Mouse (Mus musculus) thymus, adult 2 months (tissue): ENCODE measurements at regions not wholly inside any gene's neighbourhood (a gene's known extent, or its start where the extent isn't known, plus 50 kb on each side); places are given as distances from the start of the nearest gene placed in this dataset.

ENCODE experiments used
- DNase-seq: peaks from one replicate; pipeline ENCODE4 v3.0.0; 2021
- H3K27ac ChIP-seq: fragments of 200-500 bp; 2 replicates; pipeline ENCODE4 v1.5.1; 2012; ENCODE audit warnings: low read length, control low read depth; ENCODE audit not compliant: control insufficient read depth, insufficient read depth
- H3K27me3 ChIP-seq: fragments of 200-500 bp; 2 replicates; pipeline ENCODE4 v1.6.1; 2012; ENCODE audit warnings: mild to moderate bottlenecking, low read length, moderate library complexity, mixed read lengths; ENCODE audit not compliant: control insufficient read depth, insufficient read depth
- H3K36me3 ChIP-seq: fragments of 200-500 bp; 2 replicates; pipeline ENCODE4 v1.6.1; 2012; ENCODE audit warnings: mild to moderate bottlenecking, low read length, moderate library complexity; ENCODE audit not compliant: control insufficient read depth, insufficient read depth
- H3K4me1 ChIP-seq: fragments of 200-500 bp; replicated peaks from 2 replicates; pipeline ENCODE4 v1.6.1; 2012; ENCODE audit warnings: low read length; ENCODE audit not compliant: control insufficient read depth, insufficient read depth
- H3K4me3 ChIP-seq: fragments of 200-500 bp; 2 replicates; pipeline ENCODE4 v1.5.1; 2012; ENCODE audit warnings: mild to moderate bottlenecking, low read length, control low read depth, moderate library complexity; ENCODE audit not compliant: control insufficient read depth, insufficient read depth
- CTCF ChIP-seq: fragments of 200-500 bp; IDR thresholded peaks from 2 replicates; pipeline ENCODE4 v1.5.1; 2012; ENCODE audit warnings: mild to moderate bottlenecking, control low read depth, low read length, moderate library complexity, borderline replicate concordance; ENCODE audit not compliant: control insufficient read depth, poor library complexity, insufficient read depth; ENCODE audit errors: extremely low read depth
- POLR2A ChIP-seq: fragments of 200-500 bp; IDR thresholded peaks from 2 replicates; pipeline ENCODE4 v1.6.1; 2012; ENCODE audit warnings: mild to moderate bottlenecking, low read length, control low read depth, moderate library complexity; ENCODE audit not compliant: control insufficient read depth, poor library complexity, insufficient read depth; ENCODE audit errors: extremely low read depth
- WGBS: fragments of 180-500 bp; shearing (Covaris S2); methylation state at CpG from one replicate; pipeline ENCODE4 v1.1.7; 2018; 5-methylcytosine and 5-hydroxymethylcytosine counted together

DNA sequence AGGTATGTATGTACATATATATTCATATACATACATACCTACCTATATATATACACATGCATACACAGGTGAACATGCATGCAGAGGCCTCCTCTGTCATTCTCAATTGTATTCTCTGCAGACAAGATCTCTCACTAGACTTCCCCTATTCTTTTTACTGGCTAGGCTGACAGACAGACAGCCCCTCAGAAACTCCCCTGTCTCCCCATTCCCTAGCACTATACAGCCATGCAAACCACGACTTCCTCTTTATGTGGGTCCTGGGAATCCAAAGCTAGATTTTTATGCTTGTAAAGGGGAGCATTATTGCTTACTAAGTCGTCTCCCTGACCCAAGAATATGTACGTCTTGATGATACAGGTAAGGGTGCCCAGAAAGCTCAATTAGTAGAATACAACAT lies 86.9 kb downstream of the Fam124b start:
- Histone ChIP-seq H3K27me3 (no peaks in the 10 kb centered on the region), H3K36me3 (no peaks in the 10 kb centered on the region), H3K4me3 (no peak overlapping the region), H3K27ac (no peak overlapping the region), H3K4me1 (no peaks in the 10 kb centered on the region)
- no peak for DNase-seq
- no peak for TF ChIP-seq CTCF
- TF ChIP-seq POLR2A = no peak
- WGBS = 30% methylated on average over 3 of the region's 3 CpGs

GRCm38 (mm10) chr1:80123966-80124365 lies 94.3 kb downstream of the Fam124b start:
- DNase-seq = no peak
- H3K4me3 ChIP-seq = no peak overlapping the region
- TF ChIP-seq POLR2A (no peak), CTCF (no peak)
- no peaks in the 10 kb centered on the region for H3K27me3 ChIP-seq
- no peaks in the 10 kb centered on the region for H3K36me3 ChIP-seq
- H3K27ac ChIP-seq = no peak overlapping the region
- 9% methylated on average over 2 of the region's 2 CpGs for WGBS
- H3K4me1 ChIP-seq = no peaks in the 10 kb centered on the region

DNA sequence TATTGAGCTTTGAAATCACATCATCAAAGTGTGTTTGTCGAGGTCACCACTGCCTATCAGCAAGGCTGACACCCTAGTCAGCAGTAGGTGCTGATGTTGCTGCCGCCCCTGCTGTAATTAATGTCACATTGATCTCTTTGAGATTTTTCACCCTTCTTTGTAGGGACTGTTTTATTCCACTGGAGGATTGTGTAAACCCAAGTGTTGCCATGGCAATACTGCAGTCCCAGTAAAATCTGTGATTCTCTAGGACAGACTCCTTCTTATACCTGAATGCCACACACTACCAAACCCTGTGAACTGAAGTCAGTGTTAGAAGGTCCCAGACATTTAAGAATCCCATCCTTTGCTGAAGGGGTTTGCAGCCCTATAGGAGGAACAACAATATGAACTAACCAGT lies 102.4 kb downstream of the Fam124b start:
- Histone ChIP-seq H3K27me3 (no peaks in the 10 kb centered on the region), H3K27ac (no peak overlapping the region), H3K36me3 (no peaks in the 10 kb centered on the region), H3K4me1 (no peaks in the 10 kb centered on the region), H3K4me3 (no peak overlapping the region)
- no peak for DNase-seq
- 92% methylated on average over 2 of the region's 2 CpGs for WGBS
- TF ChIP-seq POLR2A = no peak
- no peak for TF ChIP-seq CTCF

GRCm38 (mm10) chr1:80107747-80108476 lies 110.4 kb downstream of the Fam124b start:
- no peaks in the 10 kb centered on the region for H3K27me3 ChIP-seq
- H3K4me3 ChIP-seq = no peak overlapping the region
- TF ChIP-seq CTCF (no peak), POLR2A (no peak)
- WGBS = 86% methylated on average over 2 of the region's 2 CpGs
- no peaks in the 10 kb centered on the region for H3K4me1 ChIP-seq
- H3K36me3 ChIP-seq = no peaks in the 10 kb centered on the region
- no peak overlapping the region for H3K27ac ChIP-seq
- no peak for DNase-seq

DNA sequence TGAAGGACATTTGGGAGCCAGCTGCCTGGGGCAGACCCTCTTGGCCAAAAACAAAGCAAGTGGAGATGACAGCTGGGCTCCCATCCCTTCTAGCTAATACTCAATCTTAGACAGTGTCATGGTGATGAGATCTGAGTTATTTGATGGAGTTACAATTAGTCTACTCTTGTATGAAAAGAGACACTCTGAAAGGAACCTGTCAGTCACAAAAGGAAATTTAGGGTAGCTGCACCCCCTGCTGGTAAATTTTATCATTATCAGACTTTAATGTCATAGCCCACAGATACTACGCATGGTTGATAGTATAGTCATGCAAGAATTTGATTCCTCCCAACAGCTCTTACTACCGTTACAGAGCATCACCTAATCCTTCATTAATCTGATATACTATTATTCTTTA lies 112.0 kb downstream of the Fam124b start:
- peak; percentile 20 for DNase-seq
- Histone ChIP-seq H3K27ac (no peak overlapping the region), H3K27me3 (no peaks in the 10 kb centered on the region), H3K4me1 (no peaks in the 10 kb centered on the region), H3K36me3 (no peaks in the 10 kb centered on the region), H3K4me3 (no peak overlapping the region)
- TF ChIP-seq CTCF = no peak
- no peak for TF ChIP-seq POLR2A
- 67% methylated on average over 2 of the region's 2 CpGs for WGBS

DNA sequence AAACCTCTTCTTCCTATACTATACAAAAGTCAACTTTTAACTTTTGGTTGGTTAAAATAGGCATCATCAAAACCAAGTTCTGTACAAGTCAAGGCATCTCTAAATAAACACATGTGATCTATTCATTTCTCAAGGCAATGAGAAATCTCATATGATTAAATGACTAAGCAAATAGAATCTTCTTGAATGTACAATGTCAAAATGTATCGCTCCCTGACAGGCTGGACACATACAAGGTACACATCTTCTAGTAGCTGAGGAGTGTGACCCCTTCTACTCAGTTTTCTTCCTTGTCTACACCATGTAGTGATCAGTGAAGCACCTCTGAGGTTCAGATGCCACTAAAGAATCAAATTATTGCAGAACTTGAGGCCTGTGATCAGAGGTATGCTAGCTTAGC lies 120.0 kb downstream of the Fam124b start:
- 96% methylated on average over 1 of the region's 1 CpGs for WGBS

DNA sequence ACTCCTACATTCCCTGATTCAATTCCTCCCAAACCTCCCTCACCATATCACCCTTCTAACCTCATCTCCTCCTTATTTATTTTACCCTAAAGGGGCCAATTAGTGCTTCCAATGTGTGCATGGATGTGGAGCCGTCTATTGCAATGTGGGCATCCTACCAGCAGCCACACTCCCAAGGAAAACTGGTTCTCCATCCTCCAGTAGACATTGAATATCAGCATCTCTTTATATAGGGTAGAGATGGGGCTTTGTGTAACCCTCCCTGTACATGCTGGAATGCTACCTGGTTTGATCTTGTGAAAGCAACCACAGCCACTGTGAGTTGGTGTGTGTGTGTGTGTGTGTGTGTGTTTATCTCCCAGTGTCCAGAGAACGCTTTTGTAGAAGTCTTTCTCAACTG lies 126.5 kb downstream of the Fam124b start:
- Histone ChIP-seq H3K36me3 (no peaks in the 10 kb centered on the region), H3K4me1 (no peaks in the 10 kb centered on the region; the same call in 1 of the 2 replicates), H3K27me3 (no peaks in the 10 kb centered on the region), H3K27ac (no peak overlapping the region), H3K4me3 (no peak overlapping the region)
- no peak for DNase-seq
- TF ChIP-seq CTCF (no peak), POLR2A (no peak)
- WGBS = 57% methylated on average over 2 of the region's 2 CpGs

More for the DNA sequence above, 120.0 kb downstream of the Fam124b start:
- TF ChIP-seq POLR2A = no peak
- no peak for TF ChIP-seq CTCF
- no peak overlapping the region for H3K27ac ChIP-seq
- no peak for DNase-seq
- no peak overlapping the region for H3K4me3 ChIP-seq
- H3K36me3 ChIP-seq = no peaks in the 10 kb centered on the region
- no peaks in the 10 kb centered on the region for H3K4me1 ChIP-seq
- H3K27me3 ChIP-seq = no peaks in the 10 kb centered on the region
